Mouse (Mus musculus) fat pad, adult 2 months (tissue): ENCODE measurements around the gene Zdhhc17.

ENCODE experiments used
- DNase-seq: peaks from one replicate; pipeline ENCODE4 v3.0.0-alpha.2; 2011; ENCODE audit warnings: low read depth, low spot score; ENCODE audit errors: extremely low read depth

The Zdhhc17 gene

DNA sequence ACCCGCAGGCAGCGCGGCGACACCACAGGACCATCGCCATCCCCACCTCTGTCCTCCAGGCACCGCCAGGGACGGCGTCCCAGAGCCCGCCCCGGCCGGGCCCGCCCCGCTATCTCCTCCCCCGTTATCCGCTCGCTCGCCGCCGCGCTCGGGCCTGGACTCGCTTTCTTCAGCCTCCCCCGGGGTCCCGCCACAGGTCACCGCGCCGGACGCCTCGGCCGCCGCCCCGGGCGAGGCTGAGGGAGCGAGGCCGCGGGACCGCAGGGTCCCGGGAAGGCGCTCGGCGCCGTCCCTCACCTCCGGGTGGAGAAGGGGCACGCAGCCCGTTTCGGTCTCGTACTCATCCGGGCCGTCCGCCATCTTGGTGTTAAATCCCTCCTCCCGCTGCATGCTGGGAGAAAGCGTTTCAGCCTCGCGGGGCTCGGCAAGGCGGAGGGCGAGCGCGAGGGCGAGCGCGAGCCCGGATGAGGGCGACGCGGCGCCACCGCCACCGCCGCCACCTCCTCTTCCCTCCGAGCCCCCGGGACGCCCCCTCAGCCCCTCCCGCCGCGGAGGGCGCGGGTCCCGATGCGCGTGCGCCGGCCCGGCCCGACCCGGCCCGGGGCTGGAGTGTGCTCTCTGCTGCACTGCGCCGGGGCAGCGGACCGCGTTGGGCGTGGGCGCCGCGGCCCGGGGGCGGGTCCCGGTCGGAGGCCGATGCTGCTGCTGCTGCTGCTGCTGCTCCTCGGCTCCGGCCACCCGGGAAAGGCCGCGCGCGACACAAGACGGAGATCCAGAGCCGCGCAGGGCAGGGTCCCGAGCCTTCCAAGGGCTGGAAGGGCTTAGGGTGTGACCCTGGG, at the start of gene Zdhhc17:
TSS of gene Zdhhc17 (minus strand) at position 500 of the 839 bp plus-strand sequence.
- DNase-seq: no peak

GRCm38 (mm10) chr10:111055770-111056169, 45.8 kb upstream of the Zdhhc17 start:
- DNase-seq: no peak

DNA sequence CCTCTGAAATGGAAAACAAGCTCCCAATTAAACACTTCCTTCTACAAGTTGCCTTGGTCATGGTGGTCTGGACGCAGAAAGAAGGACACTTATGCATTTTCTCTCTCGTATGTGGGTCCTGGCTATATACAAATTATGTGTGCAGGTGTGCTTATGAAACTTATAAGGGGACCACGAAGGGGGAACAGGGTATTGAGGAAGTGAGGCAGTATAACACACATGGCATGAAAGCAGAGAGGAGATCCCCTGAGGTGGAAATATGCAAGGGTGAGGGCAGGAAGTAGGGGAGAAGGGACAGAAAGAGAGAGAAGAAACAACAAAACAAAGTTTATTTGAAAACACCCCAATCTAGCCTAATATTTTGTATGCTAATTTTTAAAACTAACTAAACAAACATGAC, 41.7 kb upstream of the Zdhhc17 start:
- DNase-seq: no peak

DNA sequence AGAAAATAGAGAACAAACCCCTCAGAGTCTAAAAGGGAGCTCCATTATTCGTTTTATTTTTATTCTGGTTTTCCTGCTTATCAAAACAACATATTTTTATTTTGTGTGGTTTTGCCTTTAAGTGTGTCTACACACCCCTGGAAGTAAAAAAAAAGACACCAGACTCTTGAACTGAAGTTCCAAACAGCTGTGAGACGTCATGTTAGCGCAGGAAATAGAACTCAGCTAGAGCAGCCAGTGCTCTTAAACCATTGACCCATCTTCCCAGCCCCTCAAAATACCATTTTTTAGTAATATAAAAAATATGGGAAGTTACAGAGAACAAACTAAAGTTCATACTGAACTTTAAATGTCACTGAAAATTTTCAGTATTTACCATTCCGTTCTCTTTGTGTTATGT, 40.6 kb upstream of the Zdhhc17 start:
- DNase-seq: no peak

DNA sequence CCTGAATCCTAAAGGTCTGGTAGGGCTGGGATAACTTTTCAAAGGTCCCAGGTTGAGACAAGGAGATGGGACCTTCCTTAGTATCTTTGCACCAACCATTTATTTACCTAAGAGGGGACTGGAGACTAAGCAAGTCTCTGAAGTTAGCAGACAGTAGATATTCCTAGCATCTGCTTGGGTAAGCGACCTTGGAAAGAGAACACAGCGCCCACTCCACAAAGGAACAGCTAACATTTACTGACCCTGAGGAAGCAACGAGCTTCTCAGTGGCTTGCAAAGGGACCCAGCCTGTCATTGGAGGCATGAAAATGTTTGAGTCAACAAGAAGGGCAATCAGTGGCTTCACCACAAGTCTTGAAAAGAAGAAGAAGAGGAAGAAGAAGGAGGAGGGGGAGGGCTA, 40.1 kb upstream of the Zdhhc17 start:
- DNase-seq: no peak

DNA sequence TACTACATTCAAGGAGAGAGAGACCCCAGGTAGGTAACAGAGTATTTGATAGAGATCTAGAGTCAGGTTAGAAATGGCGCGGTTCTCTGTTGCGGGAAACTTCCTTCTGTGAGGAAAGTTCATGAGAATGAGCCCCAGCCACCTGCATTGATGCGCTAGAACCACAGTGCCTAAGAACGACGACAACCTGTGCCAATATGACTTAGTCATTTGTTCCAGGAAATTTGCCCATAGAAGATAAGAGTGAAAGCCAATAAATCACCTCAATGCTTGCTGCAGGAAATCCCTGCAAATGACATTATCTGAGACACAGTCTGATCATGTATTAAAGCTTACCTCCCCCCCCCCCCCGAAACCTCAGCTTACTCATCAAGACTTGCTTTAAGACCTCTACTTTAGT, 38.0 kb upstream of the Zdhhc17 start:
- DNase-seq: no peak

GRCm38 (mm10) chr10:111040078-111040656, 30.2 kb upstream of the Zdhhc17 start:
- DNase-seq: no peak

DNA sequence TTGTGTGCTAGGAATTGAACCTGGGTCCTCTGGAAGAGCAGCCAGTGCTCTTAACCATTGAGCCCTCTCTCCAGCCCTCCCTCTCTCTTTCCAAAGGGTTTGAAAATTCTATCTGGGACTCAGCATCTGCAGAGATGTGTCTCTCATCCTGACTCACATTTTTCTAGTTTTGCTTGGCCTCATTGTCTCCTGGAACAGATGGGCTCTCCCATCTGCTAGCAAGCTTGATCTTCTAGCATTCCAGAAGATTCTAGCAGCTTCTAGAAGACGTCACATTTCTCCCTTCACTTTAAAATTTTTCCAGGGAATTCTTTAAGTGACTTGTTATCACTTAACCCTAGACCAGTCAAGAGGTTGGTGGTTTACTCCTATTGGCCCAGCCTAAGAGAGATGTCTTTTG, 26.9 kb upstream of the Zdhhc17 start:
- no peak for DNase-seq

GRCm38 (mm10) chr10:111035134-111035533, 25.2 kb upstream of the Zdhhc17 start:
- DNase-seq: no peak

DNA sequence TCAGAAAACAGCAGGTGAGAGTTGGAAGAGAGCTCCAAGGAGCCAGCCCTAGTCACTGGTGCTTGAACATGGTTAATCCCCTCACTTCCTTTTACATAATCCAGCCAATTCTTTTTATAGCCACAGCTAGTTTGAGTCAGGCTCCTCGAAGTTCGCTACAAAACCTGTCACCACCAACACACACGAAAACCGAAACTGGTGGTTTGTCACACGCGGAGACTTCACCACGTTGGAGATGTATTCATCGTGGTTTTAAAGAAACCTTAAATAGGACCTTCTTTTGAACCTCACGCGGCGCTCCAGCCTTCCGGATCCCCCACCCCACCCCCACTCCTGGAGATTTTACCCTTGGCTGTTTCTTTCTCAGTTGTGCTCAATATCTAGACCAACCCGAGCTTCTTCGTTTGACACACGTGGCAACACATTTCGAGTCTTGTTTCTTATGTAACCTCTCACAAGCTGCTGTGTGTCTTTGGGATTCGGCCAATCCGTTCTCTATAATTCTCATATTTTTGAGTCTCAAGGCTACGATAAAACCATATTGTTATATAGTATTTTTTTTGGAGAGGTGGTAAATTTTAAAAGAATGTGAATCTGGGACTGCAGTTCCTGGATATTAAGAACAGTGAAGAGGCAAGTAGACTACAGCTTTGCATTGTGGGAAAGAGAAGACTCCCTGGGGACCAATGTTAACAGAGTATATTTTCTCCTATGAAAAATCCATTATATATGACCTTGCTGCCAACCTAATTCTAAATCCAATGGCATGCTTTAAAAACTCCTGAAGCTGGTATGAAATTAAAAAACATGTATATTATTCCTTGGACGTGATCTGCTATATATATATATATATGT, 21.8 kb upstream of the Zdhhc17 start:
- DNase-seq: no peak

DNA sequence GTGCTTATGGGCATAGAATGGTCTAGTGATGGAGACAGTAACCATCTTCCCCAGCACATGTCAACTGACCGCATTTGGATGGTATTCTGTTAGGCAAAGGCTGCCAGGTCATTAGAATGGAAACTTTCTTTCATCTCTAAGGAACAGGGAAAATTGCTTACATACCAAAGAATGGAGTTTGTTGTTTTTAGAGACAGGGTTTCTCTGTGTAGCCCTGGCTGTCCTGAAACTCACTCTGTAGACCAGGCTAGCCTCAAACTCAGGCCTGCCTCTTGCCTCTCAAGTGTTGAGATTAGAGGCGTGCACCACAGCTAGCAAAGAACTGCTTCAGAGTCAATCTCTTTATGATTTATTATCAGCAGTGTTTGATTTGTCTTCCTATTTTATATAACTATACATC, 20.9 kb upstream of the Zdhhc17 start:
- no peak for DNase-seq

GRCm38 (mm10) chr10:111026106-111026505, 16.2 kb upstream of the Zdhhc17 start:
- DNase-seq: no peak

DNA sequence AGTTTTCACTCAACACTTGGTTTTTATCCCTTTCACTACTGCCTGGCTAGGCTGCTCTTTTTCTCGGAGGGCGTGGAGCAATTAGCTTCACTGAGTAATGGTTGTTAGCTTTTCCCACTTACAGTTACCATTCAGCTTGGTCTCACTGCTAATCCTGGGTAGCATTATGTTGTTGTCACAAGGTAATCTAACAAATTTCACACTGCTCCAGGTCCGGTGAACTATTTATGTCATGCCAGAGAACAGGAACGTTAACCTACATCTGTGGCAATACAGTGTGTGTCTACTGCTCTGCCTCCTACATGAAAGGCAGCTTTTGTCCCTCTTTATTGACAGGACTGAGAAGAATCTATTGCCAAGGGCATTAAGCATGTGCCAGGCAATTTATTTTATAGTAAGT, 14.8 kb upstream of the Zdhhc17 start:
- DNase-seq: no peak

- no peak for DNase-seq
Measured at GRCm38 (mm10) chr10:111014476-111014875, 4.5 kb upstream of the Zdhhc17 start.

DNA sequence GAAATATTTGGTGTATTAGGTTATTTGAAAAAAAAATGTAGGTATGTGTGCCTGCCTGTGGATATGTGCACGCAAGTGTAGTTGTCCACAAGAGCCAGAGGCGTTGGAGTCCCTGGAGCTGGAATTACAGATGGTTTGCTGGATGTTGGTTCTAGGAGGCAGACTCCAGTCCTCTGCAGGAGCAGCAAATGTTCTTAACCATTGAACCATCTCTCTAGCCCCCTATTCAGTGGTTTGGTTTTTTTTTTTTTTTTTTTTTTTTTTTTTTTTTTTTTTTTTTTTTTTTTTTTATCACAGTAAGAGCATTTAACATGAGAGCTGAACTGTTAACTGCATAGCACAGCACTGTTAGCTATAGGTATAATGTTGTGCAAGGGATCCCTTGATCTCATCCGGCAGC, 3.3 kb upstream of the Zdhhc17 start:
- DNase-seq: no peak

- no peak for DNase-seq
Measured at GRCm38 (mm10) chr10:111012496-111013038, 2.6 kb upstream of the Zdhhc17 start.

- DNase-seq: no peak
Measured at GRCm38 (mm10) chr10:111011226-111011765, 1.4 kb upstream of the Zdhhc17 start.

- DNase-seq: no peak
Measured at GRCm38 (mm10) chr10:111010480-111011225, 713 bp upstream of the Zdhhc17 start.

DNA sequence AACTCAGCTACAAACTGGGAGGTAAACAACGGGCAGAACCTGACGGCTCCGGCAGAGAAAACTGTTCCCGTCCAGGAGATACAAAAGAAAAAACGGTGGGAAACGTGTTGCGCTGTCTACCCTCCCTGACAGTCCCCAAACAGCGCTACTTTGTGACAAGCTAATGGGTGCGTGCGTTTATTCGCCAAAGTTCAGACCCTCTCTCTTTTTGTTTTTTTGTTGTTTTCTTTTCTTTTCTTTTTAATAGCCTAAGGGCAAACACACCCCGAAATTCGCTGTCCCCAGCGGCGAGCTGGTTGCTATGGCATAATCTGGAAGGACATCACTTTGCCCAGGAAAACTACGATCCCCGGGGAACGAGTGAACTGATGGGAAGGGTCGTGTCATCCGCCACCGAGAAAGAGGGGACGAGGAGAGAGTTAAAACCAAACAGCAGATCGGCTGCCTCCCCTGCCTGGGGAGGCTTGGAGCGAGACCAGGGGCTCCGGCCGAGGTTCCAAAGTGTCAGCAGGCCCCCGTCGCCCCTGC, 763 bp downstream of the Zdhhc17 start:
- no peak for DNase-seq

GRCm38 (mm10) chr10:111007687-111008086, 2.3 kb downstream of the Zdhhc17 start:
- no peak for DNase-seq
